Mouse (Mus musculus): ENCODE measurements around the gene Gys2.

- TF ChIP-seq CTCF (IDR thresholded peaks at IDR 0.05; ENCODE audit: low read depth, low read length) (no peak), POLR2A (IDR thresholded peaks at IDR 0.05; ENCODE audit: extremely low read depth, insufficient read depth, low read length) (no peak)
These were observed 77.2 kb downstream of the Gys2 start for GRCm38 (mm10) chr6:142395756-142396155.
